Mouse (Mus musculus): Measurements from ENCODE around the gene Ednrb.
"Not testable (repeated sequence)": the region's sequence is repeated elsewhere in the genome, so short reads cannot be mapped to it uniquely, and the experiment has no call there.

The Ednrb gene

DNA sequence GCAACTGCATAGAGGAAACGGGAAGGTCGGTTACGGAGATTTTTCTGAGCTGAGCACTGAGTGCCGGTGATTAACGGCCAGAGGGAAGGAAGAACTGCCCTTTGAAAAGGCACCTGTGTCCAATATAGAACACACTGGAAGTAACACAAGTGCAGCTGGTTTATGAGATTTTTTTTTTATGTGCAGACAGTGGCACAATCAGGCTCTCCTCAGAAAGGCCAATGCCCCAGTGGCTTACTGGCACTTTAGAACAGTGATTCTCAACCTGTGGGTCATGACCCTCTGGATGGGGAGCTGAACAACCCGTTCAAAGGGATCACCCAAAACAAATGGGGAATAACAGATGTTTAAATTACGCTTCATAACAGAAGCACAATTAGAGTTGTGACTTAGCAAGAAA lies 20.7 kb downstream of the Ednrb start:
- no peak for DNase-seq (ENCODE audit: low spot score in 2 of 2)

DNA sequence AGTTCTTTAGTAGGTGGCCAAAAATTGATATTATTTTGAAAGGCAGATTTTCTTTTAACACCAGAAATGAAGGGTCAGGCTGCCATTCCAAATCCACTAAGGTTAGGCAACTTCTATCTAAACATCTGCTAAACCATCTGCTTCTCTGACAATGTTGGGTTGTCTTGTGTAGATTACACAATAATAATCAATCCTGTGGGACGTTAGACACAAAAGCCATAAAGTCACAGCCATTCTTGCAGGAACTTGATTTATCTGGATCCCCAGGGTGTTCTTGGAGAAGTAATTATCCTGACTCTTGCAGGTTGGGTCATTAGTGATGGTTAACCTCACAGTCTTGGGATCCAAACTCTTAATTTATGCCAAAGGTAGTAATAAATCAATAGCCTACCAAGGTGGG lies 21.6 kb downstream of the Ednrb start:
- no peak for DNase-seq (ENCODE audit: low spot score in 2 of 2)

DNA sequence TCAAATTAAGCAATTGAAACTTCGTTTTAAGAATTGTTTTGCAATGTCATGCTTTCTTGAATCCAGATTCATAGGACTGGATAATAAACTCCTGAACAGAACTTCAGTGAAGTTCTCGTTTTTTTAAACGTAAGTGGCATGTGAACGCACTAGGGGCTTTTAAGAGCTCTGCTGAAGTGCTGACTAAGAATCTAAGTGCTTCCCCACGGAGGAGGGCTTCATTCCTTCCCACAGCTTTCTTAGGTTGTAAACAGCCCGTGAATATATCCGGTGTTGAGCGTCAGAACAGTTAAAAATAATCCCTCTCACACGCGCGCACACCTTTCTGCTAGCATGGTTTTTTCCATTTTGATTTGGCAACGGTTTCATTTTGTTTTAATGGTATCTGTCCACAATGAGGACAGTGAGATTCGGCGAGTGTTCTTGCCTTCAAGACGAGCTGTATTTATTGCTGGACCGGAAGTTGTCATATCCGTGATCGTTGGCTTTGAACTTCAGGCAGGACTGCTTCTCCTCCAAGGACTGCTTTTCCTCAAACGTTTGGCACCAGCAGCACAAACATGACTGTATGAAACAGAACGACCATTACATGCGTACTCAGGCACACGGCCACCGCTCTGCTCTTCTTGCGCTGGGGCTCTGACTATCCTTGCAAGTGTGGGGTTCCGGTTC lies 27.4 kb downstream of the Ednrb start:
- DNase-seq (ENCODE audit: low spot score in 2 of 2): no peak

DNA sequence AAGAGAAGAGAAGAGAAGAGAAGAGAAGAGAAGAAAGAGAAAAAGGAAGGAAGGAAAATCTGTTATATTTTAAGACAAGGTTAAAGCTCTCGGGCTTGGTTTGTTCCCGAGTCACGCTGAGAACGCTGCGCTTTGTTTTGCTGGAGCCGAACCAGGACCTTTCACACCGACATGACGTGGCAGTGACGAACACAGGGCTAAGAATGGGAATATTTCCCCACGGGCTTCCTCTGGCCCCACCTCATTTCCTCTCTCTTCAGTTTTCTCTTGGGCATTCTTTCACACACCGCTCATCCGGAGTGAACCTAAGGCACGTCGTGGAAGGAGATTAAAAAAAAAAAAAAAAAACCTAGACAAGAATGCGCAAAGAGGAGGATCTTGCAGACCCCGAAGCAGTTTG lies 28.7 kb downstream of the Ednrb start:
- DNase-seq (ENCODE audit: low spot score in 2 of 2): no peak

DNA sequence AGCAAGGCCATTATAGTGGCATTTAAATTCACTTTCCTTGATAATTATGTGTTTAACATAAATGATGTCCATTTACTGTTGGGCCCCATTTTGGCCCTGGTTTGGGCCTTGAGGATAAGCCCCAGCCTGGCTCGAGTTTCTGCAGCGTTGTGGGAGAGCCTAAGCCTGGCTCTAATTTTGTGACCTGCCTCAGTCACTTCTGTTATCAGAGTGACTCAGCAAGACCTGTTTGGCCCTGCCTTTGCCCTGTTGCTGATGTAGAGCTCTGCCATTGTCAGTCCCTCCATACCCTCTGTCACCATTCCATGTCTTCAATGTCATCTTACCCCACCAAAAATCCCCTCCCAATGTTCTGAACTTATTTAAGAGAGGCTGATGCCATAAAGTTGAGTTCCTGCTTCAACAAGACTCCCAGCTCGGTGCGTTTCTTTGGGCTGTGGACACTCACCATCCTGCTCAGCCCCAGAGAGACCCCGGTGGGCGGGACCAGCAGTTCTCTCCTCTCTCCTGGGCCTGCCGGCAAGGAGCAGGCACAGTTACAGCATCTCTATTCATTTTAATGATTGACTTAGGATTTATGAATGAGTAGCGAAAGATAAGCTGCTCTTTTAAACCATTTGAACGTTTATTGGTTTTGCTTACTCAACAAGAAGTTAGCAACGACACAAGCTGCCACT lies 30.0 kb downstream of the Ednrb start:
- no peak for DNase-seq (ENCODE audit: low spot score in 2 of 2)

DNA sequence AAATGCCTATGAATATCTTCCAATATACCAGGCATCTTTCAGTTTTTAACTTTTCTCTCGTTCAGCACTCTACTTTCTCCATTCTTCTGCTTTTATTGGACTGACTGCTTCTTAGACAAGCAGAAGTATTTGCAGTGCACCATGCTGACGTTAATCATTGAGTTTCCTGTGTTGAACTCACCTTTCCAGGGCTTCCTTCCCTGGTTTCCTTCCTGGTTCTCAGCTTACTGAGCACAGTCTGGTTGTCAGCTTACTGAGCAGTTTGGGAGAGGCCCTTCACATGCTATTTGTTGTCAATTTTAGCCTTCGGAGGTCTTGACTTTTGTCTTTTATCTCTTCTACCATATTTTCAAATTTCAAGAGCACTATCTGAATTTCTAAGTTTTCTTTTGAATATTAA lies 31.0 kb downstream of the Ednrb start:
- no peak for DNase-seq (ENCODE audit: low spot score in 2 of 2)

DNA sequence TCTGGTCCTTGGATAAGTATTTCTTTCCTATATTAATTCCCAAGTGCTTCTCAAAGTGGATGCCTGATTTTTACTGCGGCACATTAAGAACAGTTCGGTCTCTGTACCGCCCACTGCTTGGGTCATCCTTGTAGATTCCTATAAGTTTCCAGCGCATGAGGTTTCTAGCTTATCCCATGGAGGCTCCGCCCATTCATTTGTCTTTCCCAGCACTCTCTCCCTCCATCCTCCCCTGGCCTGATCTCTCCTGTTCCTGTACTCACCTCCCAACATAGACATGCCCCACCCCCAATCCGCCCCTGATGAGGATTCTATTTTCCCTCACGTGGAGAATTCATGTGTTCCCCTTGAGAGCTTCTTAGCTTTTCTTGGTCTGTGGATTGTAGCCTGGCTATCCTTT lies 32.9 kb downstream of the Ednrb start:
- no peak for DNase-seq (ENCODE audit: low spot score in 2 of 2)

DNA sequence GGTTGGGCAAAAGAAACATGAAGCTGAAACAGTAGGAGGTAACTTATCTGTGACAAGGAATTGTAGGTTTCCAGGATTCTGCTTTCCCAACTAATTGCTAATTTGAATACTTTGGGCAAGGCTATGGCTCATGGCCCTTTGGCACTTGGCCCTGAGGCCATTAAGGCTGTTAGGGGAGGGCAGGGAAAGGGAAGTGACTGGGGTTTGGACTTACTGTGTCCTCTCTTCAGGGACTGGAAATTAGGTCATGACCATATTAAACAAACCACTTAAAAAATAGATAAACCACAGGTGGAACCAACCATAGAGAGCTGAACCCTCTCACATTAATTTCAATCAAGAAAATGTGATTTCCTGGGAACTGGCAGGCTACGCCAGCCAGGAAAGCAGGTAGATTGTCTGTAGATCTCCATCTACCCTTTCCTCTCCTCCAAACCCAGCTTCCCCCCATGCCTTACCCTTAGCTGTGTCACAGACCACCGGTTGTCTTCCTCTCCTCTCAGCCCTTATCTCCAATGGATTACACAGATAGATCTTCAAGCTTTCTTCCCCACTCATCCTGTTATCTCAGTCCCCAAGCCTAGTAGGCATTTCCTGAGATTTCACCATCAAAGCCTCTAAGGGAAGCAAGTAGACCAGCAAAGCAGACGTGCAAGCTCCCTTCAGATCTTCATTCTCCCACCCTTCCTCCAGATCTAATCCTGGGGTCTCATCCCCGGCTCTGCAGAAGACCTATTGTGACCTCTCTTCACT lies 40.1 kb downstream of the Ednrb start:
- DNase-seq (ENCODE audit: low spot score in 2 of 2): no peak

DNA sequence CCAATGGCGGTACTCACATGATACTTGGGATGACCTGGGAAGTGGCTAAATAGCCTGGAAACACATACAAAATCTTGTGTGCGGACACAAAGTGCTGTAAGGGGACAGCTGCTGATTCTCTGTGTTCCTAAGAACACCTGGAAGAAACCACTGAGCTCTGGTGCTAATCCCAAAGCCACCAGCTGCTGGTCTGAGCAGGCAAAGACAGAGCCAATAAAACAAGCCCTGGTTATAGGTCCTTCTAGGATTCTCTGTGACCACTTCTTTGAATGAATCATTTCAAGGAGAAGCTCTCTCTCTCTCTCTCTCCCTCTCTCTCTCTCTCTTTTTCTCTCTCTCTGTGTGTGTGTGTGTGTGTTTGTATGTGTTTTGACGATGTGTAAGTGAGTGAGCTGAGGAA lies 47.1 kb downstream of the Ednrb start:
- no peak for DNase-seq (ENCODE audit: low spot score in 2 of 2)

DNA sequence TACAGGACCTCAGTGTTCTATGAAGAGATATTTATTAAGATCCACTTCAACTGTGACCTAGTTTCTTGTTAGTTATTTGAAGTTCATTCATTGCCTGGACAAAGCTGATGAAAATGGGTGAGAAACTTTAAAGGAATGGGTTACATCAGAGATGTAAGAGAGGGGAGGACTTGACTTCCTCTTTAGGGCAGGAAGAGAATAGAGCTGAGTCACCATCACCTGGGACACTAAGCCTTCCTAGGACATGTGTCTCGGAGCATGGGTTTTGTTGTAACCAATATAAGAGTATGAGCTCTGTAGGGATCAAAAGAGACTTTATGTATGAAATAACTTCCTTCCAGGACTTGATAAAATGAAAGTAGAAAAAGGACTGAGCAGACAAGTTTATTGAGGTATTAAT lies 48.6 kb downstream of the Ednrb start:
- DNase-seq (ENCODE audit: low spot score in 2 of 2): no peak

DNA sequence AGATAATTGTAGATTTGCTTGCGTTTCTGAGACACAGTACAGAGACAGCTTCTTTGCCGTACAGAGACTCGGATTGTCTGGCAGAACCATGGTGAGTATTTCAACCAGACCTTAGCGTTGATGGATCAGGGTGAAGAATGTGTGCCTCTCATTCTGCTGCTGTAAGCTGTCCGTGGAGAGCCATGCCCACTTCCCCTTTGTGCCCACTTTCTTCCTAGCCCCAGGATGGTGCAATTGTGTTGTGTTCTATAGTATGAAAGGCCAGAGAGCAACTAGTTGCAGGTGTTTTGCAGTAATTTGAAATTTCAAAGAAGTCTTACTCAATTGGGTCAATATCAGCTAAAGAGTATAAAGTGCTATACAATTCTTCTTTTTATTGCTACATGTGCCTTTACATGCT lies 50.8 kb downstream of the Ednrb start:
- no peak for DNase-seq (ENCODE audit: low spot score in 2 of 2)

DNA sequence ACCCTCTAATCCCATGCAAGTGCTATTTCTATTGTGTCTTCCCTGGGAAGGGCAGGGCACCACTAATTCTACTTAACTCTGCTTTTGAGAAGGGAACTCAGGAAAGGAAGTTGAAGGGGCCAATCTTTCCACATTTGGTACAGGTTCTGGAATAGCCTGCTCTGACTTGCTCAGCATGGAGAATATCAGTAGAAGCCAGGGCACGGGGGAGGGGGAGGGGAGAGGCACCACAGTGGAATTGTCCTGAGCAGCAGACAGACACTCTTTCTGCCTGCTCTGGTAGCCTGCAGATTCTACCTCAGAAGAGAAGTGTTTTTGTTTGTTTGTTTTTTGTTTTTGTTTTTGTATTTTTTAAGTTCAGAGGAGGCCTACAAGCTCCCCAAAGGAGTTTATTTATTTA lies 51.5 kb downstream of the Ednrb start:
- DNase-seq (ENCODE audit: low spot score in 2 of 2): no peak

DNA sequence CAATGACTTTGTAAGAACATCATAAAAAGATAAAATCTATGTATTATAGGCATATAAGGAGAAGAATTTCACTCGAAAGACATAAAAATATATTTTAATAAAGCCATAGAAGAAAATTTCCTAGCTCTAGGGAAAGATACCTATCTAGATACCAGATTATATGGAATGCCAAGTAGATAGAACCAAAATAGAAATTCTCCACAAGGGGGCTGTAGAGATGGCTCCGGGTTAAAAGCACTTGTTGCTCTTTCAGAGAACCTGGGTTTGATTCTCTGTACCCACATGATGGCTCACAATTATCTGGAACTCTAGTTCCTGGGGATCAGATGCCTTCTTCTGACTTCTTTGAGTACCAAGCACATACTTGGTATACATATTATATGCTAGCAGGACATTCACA lies 56.7 kb downstream of the Ednrb start:
- DNase-seq (ENCODE audit: low spot score in 2 of 2): no peak

DNA sequence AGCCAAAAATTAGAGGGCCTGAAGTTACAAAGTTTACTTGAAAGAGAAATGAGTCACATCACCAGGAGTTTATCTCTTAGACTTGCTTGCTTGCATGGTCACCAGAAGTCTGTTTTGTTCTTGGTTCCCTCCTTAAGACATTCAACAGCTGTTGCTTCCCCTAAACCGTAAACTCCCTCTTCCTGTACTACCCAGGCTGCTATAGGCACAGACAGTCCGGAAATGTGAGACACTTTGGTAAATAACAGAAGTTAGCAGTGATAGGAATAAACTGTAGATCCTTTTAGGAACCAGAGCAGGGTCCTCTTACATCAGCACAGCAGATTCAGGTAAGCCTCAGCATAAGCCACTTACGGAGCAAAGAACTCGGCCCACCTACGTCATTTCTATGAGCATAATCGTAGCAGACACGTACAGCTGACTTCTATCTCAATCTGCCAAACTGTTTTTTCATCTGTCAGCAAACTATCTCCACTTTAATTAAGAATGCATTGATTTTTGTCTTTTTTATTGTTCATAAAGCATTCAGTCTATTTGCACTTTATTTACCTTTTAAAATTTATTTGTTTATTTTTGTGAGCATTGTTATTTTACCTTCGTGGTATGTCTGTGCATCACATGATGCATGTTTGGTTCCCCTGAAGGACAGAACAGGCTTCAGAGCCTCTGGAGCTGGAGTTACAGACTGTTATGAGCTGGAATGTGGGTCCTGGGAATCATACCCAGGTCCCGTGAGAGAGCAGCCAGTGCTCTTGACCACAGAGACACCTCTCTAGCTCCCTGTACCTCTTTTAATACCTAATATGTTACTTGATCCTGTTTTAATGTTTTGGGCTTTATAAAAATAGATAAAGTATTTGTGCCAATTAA lies 58.9 kb downstream of the Ednrb start:
- DNase-seq (ENCODE audit: low spot score in 2 of 2): no peak

DNA sequence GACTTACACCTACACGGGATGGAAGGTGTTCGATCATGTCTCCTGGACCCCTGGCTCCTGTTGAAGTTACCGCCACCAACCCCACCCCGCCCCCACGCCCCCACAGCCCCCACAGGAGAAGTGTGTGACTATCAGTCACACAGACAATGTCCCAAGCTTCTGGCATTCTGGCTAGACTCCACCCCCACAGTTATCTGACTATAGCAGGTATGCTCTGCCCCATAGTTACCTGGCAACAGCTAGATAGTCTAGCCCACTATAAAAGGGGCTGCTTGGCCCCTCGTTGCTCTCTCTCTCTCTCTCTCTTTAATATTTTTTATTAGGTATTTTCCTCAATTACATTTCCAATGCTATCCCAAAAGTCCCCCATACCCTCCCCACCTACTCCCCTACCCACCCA lies 63.9 kb downstream of the Ednrb start:
- not testable (repeated sequence) for DNase-seq (ENCODE audit: low spot score in 2 of 2)

DNA sequence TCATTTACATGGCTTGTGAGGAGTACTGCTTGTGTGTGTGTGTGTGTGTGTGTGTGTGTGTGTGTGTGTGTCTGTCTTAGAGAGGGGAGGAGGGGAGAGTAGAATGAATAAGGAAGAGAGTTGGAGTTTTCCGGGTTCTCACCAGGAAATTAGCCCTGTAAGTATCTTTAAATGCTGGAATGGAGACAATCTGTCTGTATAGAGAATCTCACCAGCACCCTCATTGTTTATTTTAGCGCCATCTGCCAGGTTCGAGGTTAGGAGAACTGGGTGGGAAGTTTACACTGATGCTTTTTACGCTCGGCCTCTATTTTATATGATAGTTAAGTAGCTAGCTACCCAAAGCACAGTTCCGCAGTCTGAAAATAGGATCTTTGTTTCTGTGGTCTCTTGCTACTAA lies 64.9 kb downstream of the Ednrb start:
- DNase-seq (ENCODE audit: low spot score in 2 of 2): no peak

DNA sequence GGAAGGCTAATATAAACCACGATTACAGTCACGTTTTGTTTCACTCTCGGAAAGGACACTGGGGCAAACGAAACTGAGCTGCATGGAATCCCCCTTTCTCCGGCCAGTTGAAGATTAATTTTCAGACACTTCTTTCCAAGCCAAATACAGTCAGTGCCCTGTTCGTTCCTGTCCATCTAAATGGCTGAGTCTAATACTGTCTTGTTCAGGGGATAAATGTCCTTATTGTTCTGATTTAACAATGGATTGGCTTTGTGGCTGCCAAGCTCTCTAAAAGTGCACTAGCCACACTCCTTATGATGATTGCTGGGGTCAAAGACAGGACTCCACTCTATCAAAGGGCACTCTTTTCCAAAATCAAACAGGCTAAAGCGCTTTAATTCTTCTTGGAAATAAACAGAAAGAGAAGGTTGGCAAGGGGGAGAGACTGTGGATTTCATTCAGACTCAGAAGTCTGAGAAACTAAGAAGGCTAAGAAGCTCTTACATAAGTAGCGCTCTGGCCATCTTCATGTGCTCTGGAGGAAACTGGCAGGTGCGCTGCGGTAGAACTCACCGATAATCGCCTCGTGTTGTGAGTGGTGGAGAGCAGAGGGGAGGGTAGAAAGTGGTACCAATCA lies 65.6 kb downstream of the Ednrb start:
- no peak for DNase-seq (ENCODE audit: low spot score in 2 of 2)

DNA sequence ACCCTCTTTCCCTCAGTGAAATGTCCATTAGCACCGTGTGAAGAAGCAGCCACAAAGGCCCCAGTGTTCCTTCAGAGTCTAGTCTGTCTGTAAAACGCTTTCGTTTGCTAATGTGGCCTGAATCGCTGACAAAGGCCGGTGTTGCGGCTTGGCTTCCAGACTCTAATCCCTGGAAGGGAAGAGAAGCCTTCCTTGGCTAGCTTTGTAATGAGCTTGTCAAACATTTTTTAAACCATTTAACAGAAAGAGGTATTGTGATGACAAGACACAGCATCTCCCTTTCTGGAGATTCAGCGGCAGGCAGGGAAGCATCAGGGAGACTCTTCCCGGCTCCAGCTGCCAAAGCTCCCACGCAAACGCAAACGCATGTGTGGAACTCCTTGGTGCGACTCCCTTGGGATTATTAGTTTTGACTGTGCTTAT lies 66.2 kb downstream of the Ednrb start:
- no peak for DNase-seq (ENCODE audit: low spot score in 2 of 2)

DNA sequence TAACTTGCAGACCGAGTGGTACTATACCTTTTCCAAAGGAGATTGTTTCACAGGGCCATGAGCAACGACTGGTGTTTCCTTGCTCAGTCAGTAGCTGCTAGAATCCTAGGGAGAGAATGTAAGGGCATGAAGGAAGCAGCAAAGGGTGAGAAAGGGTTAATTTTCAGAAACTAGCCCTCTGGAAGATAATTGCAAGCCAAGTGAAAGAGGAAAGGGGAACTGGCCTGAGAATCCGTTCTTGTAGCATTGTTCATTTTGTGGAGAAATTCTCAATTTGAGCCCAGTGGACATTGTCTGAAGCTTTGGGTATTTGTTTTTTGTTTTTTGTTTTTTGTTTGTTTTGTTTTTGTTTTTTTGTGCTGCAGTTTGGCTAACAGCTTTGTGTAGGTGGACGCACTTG lies 66.8 kb downstream of the Ednrb start:
- no peak for DNase-seq (ENCODE audit: low spot score in 2 of 2)

DNA sequence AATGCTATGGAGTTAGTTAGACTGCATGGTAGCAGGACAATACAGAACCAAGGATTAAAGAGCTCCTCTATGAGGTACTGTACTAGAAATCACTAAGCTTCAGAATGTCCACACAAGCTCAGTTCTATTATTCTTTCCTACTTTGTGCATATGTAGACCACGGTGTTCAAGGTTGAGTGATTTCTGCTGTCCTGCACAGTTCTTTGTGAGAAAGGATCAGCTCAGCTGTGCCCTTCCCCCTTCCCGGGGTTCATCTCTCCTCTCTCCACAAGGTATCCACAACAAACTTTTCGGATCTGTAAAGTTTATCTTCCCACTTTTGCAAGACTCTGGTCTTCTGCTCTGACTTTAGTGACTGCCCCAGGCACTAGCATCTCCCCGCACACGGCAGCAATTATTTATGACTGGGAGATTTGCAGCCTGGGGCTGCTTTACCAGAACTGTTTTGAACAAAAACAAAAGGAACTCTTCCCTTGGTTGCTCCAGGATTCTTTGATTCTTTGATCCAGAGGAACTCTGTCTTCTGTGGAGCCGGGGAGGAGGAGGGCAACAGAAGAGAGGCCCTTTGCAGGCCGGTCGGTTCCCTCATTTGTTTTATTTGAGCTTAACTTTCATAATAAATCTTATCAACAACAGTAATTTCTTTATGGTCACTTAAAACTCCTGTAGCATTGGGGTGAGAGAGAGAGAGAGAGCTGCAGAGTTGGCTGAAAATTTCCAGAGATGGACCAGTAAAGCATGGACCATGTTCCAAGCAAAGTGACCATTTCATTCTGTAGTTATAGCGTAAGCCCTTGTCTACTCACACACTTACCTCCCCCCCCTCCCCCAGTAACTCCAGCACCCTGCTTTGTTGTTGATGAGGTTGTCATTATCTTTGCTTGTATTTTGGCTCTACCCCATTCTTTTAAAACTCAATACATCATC lies 74.6 kb downstream of the Ednrb start:
- no peak for DNase-seq (ENCODE audit: low spot score in 2 of 2)

DNA sequence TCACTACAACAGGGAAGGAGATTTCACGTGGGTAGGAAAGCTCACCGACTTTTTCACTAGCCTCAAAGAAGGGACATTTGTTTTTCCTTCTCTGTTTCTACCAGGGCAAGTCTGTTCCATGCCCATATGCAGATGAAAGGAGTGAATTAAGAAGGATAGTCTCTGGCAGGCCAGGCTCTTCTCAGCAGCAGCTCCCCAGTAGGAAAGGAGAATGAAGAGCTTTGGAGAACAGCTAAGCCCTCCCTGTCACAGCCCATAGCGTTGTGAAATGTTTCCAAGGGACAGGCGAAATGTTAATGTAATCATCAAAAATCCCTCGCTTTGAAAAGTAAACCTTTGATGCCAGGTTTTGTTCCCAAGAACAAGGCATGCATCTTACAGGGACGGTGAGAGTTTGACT lies 76.7 kb downstream of the Ednrb start:
- DNase-seq (ENCODE audit: low spot score in 2 of 2): no peak

Data from spleen, postnatal 10 days (tissue).